Mouse (Mus musculus) erythroblast, embryonic 14.5 days (primary cell): ENCODE results near the gene Apon.

Source experiments
- GATA1 ChIP-seq: IDR thresholded peaks from 2 replicates; pipeline ENCODE4 v1.6.1; 2012; ENCODE audit warnings: low read length, inconsistent platforms, mixed read lengths
- TAL1 ChIP-seq: IDR thresholded peaks from 3 replicates; pipeline ENCODE4 v1.6.1; 2012; ENCODE audit warnings: low read length, inconsistent platforms, mixed read lengths

DNA sequence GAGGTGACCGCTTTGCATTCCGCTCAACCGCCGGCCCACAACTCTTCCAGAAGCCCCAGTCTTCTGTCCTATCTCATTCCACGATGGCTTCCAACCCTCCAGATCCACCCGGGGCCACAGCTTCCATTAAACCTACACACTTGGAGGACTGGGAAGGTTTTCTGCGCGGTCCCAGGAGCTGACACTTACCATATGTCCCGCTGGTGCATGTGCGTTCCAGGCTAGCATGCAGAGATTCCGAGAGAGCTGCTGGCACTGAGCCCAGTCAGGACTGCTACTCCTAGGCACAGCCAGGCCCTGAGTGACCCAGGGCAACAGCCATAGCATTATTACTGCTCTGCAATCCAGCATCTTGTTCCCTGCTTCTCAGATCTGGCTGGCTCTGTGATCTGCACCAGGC lies 43.7 kb downstream of the Apon start:
- TF ChIP-seq GATA1 = no peak
- no peak for TF ChIP-seq TAL1
